Mouse (Mus musculus) neural tube, embryonic 14.5 days (tissue): Measurements from ENCODE around the gene Txndc2. TPM values are rescaled to one million over a fixed set of nuclear protein-coding genes. Genes with fewer than 3 reads are reported as not detected.

ENCODE experiments used
- ATAC-seq: fragments of 200-750 bp; cut with Nextera tagmentation; 2 replicates; pipeline ENCODE4 v1.8.0; 2017; ENCODE audit warnings: low read depth, mild to moderate bottlenecking, moderate TSS enrichment, moderate library complexity
- H3K27ac ChIP-seq: fragments of 300-500 bp; sonication (generic); 2 replicates; pipeline ENCODE4 v1.5.1; 2014; ENCODE audit warnings: low read depth, mild to moderate bottlenecking, control low read depth, low read length, moderate library complexity, mixed read lengths
- H3K27me3 ChIP-seq: fragments of 300-500 bp; sonication (generic); 2 replicates; pipeline ENCODE4 v1.6.1; 2014; ENCODE audit warnings: low read length; ENCODE audit not compliant: control insufficient read depth, insufficient read depth
- H3K36me3 ChIP-seq: fragments of 300-500 bp; sonication (generic); 2 replicates; pipeline ENCODE4 v1.6.1; 2014; ENCODE audit warnings: low read length, mixed read lengths; ENCODE audit not compliant: control insufficient read depth, insufficient read depth
- H3K4me1 ChIP-seq: fragments of 300-500 bp; sonication (generic); 2 replicates; pipeline ENCODE4 v1.6.1; 2014; ENCODE audit warnings: low read length; ENCODE audit not compliant: control insufficient read depth, insufficient read depth
- H3K4me2 ChIP-seq: fragments of 300-500 bp; sonication (generic); 2 replicates; pipeline ENCODE4 v1.6.1; 2014; ENCODE audit warnings: mild to moderate bottlenecking, low read depth, low read length, control low read depth
- H3K4me3 ChIP-seq: fragments of 300-500 bp; sonication (generic); 2 replicates; pipeline ENCODE4 v1.5.1; 2014; ENCODE audit warnings: low read depth, low read length, control low read depth, mixed read lengths
- H3K9ac ChIP-seq: fragments of 300-500 bp; sonication (generic); replicated peaks from 2 replicates; pipeline ENCODE4 v1.6.1; 2014; ENCODE audit warnings: low read depth, mild to moderate bottlenecking, control low read depth, low read length, mixed read lengths
- H3K9me3 ChIP-seq: fragments of 300-500 bp; sonication (generic); 2 replicates; pipeline ENCODE4 v1.6.1; 2016; ENCODE audit warnings: low read length; ENCODE audit not compliant: control insufficient read depth
- WGBS: fragments of 180-500 bp; shearing (Covaris S2); extraction: QIAGEN DNeasy Blood & Tissue Kit; methylation state at CpG from one replicate; pipeline ENCODE4 v1.1.7; 2014; 5-methylcytosine and 5-hydroxymethylcytosine counted together
- polyA plus RNA-seq: library from polyadenylated mRNA; unstranded; fragments of >200 nt; fragmentation: Nextera tagmentation; extraction: Ambion mirVana; gene quantifications from 2 replicates; pipeline ENCODE4 v1.2.1, GENCODE M21; 2014

The Txndc2 gene
- polyA plus RNA-seq, 1 experiment from 2014 or later: 0.11 TPM

DNA sequence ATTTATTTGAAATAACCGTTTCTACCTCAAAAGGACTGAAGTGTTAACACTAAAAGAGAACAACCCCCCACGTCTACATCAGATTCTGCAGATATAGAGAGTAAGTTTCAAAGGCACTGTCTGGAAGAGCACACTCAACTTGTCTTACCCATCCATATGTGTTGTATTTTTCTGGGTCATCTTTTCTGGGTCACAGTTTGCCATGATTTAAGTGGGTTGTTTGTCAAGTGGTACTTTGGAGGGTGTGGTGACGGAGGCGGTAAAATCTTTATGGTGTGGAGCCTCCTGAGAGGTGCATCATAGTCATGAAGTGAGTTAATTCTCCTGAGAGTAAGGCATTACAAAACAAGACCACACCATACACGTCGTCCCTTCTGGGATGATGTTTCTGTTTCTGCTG lies 16.4 kb downstream of the Txndc2 start:
- 86% methylated on average over 6 of the region's 6 CpGs for WGBS
- H3K27ac ChIP-seq: no peak overlapping the region
- H3K9me3 ChIP-seq: no peaks in the 10 kb centered on the region

DNA sequence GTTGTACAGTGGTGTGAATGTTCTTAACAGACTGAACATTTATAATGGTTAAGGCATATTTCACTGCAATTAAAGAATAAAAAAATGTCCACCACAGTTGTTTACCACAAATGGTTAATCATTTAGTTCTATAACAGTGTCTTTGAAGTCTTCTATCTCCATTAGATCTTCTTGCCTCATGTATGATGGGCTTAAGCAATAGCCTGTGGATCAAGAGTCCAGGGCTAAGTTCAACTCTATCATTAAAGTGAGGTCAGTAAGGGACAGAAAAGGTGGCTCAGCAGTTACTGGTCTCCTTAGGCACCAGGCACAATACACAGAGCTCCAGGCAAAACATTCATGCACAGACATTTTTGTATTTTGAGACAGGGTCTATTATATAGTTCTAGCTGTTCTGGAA lies 18.8 kb downstream of the Txndc2 start:
- no peaks in the 10 kb centered on the region for H3K27me3 ChIP-seq
- H3K9ac ChIP-seq: no peak overlapping the region
- no peaks in the 10 kb centered on the region for H3K4me1 ChIP-seq
- no peaks in the 10 kb centered on the region for H3K36me3 ChIP-seq
- no peak overlapping the region for H3K27ac ChIP-seq
- no peaks in the 10 kb centered on the region for H3K9me3 ChIP-seq
- H3K4me3 ChIP-seq: no peak overlapping the region
- no peak for ATAC-seq
- H3K4me2 ChIP-seq: no peak overlapping the region

More for the DNA sequence above, 16.4 kb downstream of the Txndc2 start:
- no peaks in the 10 kb centered on the region for H3K27me3 ChIP-seq
- H3K36me3 ChIP-seq: no peaks in the 10 kb centered on the region
- H3K4me1 ChIP-seq: no peaks in the 10 kb centered on the region
- H3K4me2 ChIP-seq: no peak overlapping the region
- H3K9ac ChIP-seq: no peak overlapping the region
- no peak overlapping the region for H3K4me3 ChIP-seq
- ATAC-seq: no peak

DNA sequence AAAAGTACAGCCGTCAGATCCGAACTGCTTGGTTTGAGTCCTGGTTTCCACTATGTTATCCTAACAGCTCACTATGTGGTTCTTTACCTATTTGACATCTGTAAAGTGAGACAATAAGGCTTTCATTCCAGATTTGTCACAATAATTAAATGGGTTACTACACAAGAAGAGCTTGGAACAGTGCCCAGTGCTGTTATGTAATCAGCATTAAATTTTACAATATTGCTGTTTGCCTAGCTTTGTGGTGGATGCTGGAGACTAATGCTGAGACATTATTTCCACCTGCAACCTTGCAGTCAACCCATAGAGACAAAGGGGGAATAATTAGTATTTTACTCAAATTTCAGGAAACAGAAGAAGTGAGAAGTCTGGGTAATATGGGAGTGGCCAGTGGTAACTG lies 23.5 kb downstream of the Txndc2 start:
- Histone ChIP-seq H3K4me3 (no peak overlapping the region), H3K27ac (no peak overlapping the region), H3K27me3 (no peaks in the 10 kb centered on the region), H3K4me1 (no peaks in the 10 kb centered on the region), H3K4me2 (no peak overlapping the region), H3K9ac (no peak overlapping the region), H3K9me3 (no peaks in the 10 kb centered on the region), H3K36me3 (no peaks in the 10 kb centered on the region)
- 68% methylated on average over 2 of the region's 2 CpGs for WGBS
- ATAC-seq: no peak

DNA sequence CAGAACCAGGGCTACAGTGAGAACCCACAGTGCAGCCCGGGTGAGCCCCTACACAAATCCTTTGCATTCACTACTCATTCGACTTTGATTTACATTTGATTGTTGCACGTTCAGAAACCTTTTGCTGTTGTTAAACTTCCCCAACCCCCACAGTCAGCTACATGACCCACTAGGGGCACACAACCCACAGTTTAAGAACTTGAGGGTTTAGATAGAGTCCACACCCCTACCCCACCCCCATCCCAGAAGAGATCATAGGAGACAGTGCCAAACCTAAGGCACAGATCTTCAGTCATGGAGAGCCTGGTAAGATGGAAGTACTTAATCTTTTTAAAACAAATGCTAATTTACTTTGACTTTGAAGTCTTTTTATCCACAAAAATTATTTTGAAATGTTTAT lies 26.3 kb downstream of the Txndc2 start:
- no peak for ATAC-seq
- no peaks in the 10 kb centered on the region for H3K27me3 ChIP-seq
- WGBS: 21% methylated on average over 3 of the region's 3 CpGs

DNA sequence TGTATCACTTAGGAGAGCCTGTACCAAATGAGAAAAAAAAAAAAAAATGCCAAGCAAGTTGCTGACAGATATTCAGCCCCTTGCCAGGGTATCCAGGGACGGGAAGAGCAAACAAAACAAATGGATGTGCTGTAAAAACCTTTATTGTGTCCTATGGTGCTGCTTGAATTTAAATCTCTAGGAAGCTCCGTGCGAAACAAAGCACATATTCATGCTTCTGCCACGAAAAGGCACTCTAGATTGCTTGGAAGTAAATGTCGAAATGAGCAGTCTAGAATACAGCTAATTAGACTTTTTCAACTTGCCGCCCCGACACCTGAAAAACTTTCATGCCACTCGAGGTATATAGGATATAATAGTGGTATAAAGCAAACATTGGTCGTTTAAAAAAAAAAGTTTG lies 27.5 kb downstream of the Txndc2 start:
- no peaks in the 10 kb centered on the region for H3K27me3 ChIP-seq
- no peak for ATAC-seq
- H3K9ac ChIP-seq: peak overlapping the region; percentile 94
- H3K4me2 ChIP-seq: peak overlapping the region; percentile 74
- under 1% methylated on average over 9 of the region's 9 CpGs for WGBS
- peak overlapping the region; percentile 99 for H3K27ac ChIP-seq
- H3K4me1 ChIP-seq: peaks cover 18% of the 10 kb centered on the region
- no peaks in the 10 kb centered on the region for H3K9me3 ChIP-seq
- no peaks in the 10 kb centered on the region for H3K36me3 ChIP-seq
- H3K4me3 ChIP-seq: peak overlapping the region; percentile 99

More for the DNA sequence above, 26.3 kb downstream of the Txndc2 start:
- Histone ChIP-seq H3K9ac (no peak overlapping the region), H3K27ac (no peak overlapping the region), H3K9me3 (no peaks in the 10 kb centered on the region), H3K4me3 (no peak overlapping the region), H3K36me3 (no peaks in the 10 kb centered on the region), H3K4me1 (peaks cover 12% of the 10 kb centered on the region), H3K4me2 (no peak overlapping the region)

DNA sequence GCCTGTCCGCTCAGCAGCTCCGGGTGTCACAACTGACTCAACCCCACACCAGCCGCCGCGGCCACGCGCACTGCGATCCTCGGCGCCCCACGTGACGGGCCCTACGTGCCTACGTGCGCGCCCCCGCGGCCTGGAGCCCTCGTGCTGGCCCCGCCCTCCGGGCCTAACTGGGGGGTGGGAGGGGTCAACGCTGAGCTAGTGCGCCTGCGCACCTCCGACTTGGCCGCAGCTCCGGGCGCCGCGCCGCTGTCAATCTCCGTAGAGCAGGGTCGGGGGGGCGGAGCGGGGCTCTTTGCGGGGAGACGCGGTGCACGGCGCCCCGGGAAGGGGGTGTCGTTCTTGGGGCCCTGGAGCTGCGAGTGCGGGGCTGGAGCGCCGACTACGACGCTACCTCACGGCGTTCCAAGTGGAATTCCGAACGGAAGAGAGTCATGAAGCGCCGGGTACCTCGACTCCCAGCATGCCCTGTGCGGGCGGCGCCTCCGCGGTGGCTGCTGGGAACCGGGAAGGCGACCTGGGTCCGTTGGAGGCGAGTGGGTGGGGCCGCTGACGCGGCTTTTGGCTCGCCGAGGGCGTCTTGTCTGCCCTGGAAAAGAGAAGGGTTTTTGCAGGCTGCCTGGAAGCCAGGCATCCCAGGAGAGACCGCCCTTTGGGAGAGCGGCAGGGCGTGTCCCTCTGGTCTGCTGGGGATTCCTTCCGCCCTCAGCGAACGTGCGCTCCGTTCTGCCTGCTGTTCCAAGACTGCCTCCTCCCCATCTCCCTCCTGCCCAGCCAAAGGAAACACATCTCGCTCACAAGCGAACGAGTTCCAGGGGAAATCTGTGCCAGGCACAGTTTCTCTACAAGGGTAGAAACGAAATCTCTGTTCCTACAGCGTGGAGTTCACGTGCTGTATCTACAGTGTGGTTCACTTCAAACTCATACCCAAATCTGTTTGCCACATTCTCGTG lies 28.2 kb downstream of the Txndc2 start, which contains the start of gene Vapa:
TSS of gene Vapa (minus strand) at position 93 of the 950 bp plus-strand sequence.
- H3K9ac ChIP-seq: peak within 1 kb of the TSS; percentile 94
- WGBS: under 1% methylated on average over 67 of the region's 85 CpGs
- ATAC-seq: peak; percentile 94
- peak within 1 kb of the TSS; percentile 99 for H3K4me3 ChIP-seq
- peaks cover 23% of the 10 kb centered on the region for H3K4me1 ChIP-seq
- H3K27me3 ChIP-seq: no peaks in the 10 kb centered on the region
- peak within 1 kb of the TSS; percentile 99 for H3K27ac ChIP-seq
- no peaks in the 10 kb centered on the region for H3K36me3 ChIP-seq
- H3K9me3 ChIP-seq: no peaks in the 10 kb centered on the region
- H3K4me2 ChIP-seq: peak within 1 kb of the TSS; percentile 76

DNA sequence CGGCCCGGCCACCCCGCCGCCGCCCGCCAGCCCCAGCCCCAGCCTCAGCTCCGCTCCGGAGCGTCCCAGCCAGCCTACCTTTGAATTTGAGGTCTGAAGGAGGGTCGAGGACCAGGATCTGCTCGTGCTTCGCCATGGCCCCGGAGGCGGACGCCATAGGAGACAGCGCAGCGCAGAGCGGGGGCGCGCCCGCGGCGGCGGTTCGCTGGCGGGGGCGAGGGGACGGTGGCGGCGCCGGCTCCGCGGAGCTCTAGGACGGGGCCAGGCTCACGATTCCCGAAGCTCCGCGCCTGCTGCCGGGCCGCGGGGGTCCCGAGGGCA lies 28.9 kb downstream of the Txndc2 start:
- Histone ChIP-seq H3K9ac (peak overlapping the region; percentile 94), H3K4me3 (peak overlapping the region; percentile 99), H3K4me1 (peaks cover 23% of the 10 kb centered on the region), H3K27ac (peak overlapping the region; percentile 99), H3K9me3 (no peaks in the 10 kb centered on the region), H3K4me2 (0 out of 2 replicates have a peak overlapping the region, but pooled peaks have one; percentile 21), H3K36me3 (no peaks in the 10 kb centered on the region), H3K27me3 (no peaks in the 10 kb centered on the region)
- ATAC-seq: peak; percentile 70
- WGBS: 0% methylated on average over 30 of the region's 42 CpGs

DNA sequence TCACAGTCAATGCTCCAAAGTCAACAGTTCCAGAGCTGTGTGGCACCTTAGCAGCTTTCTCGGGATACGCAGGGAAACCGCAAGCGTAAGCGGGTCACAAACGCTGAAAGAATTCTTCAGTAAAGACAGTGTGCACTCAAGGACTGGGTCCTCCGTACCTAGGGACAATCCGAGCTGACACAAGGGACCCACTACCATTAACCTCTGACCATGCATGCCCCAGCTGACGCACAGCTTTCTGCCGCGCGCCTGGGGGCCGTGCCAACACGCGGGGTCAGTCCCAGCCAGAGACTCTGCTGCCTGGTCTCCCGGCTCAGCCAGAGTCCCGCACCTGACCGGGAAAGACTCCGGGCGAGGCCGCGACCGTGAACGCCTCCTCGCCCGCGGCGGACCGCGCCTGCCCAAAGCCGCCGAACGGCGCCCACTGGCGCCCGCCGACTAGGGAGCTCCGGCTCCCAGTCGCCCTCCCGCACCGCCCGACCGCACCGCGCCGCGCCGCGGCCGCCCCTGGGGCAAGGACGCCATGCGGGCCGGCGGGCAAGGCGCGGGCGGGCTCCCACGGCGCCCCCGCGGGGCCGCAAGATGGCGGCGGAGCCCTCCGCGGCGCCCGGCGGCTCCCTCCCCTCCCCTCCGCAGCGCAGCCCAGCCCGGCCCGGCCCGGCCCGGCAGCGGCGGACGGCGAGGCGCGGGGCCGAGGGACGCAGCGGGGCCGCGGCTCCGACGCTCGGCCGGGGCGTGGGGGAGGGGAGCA lies 29.4 kb downstream of the Txndc2 start:
- Histone ChIP-seq H3K9me3 (no peaks in the 10 kb centered on the region), H3K9ac (peak overlapping the region; percentile 94), H3K27me3 (no peaks in the 10 kb centered on the region), H3K36me3 (no peaks in the 10 kb centered on the region), H3K27ac (peak overlapping the region; percentile 99), H3K4me1 (peaks cover 26% of the 10 kb centered on the region), H3K4me2 (peak overlapping the region; percentile 76), H3K4me3 (peak overlapping the region; percentile 99)
- peak; percentile 42 for ATAC-seq
- WGBS: under 1% methylated on average over 37 of the region's 91 CpGs

DNA sequence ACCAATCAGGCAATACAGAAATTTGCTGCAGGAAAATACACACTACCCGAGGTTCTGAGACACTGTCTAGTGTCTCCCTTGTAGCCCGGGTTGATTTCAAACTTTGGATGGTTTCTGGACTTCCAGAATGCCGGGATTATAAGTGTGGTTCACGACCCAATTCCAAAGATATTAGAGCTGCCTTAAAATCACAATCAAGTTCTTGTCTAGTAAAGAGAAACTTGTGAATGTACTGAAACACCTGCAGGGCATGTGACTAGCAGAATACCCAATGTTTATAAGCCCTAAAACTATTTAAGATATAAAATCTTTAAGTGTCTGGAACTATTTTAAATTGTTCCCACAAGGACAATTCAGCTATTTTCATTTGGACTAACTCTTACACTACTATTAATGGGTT lies 30.2 kb downstream of the Txndc2 start:
- WGBS: 16% methylated on average over 4 of the region's 4 CpGs
- no peaks in the 10 kb centered on the region for H3K9me3 ChIP-seq
- no peaks in the 10 kb centered on the region for H3K27me3 ChIP-seq
- H3K36me3 ChIP-seq: no peaks in the 10 kb centered on the region
- no peak overlapping the region for H3K27ac ChIP-seq
- peak overlapping the region; percentile 99 for H3K4me3 ChIP-seq
- peak overlapping the region; percentile 76 for H3K4me2 ChIP-seq
- H3K9ac ChIP-seq: peak overlapping the region; percentile 94; the same call in 1 of the 2 replicates
- ATAC-seq: no peak
- H3K4me1 ChIP-seq: peaks cover 26% of the 10 kb centered on the region
